Mouse (Mus musculus) thymus, adult 2 months (tissue): ENCODE measurements around the gene Cpeb4. TPM values are rescaled to one million over a fixed set of nuclear protein-coding genes. Genes with fewer than 3 reads are reported as not detected.
A peak's percentile ranks its signal among the peaks of the same experiment; 100 is the strongest.

ENCODE experiments used
- DNase-seq: peaks from one replicate; pipeline ENCODE4 v3.0.0; 2021
- H3K27ac ChIP-seq: fragments of 200-500 bp; 2 replicates; pipeline ENCODE4 v1.5.1; 2012; ENCODE audit warnings: low read length, control low read depth; ENCODE audit not compliant: control insufficient read depth, insufficient read depth
- H3K27me3 ChIP-seq: fragments of 200-500 bp; 2 replicates; pipeline ENCODE4 v1.6.1; 2012; ENCODE audit warnings: mild to moderate bottlenecking, low read length, moderate library complexity, mixed read lengths; ENCODE audit not compliant: control insufficient read depth, insufficient read depth
- H3K36me3 ChIP-seq: fragments of 200-500 bp; 2 replicates; pipeline ENCODE4 v1.6.1; 2012; ENCODE audit warnings: mild to moderate bottlenecking, low read length, moderate library complexity; ENCODE audit not compliant: control insufficient read depth, insufficient read depth
- H3K4me1 ChIP-seq: fragments of 200-500 bp; replicated peaks from 2 replicates; pipeline ENCODE4 v1.6.1; 2012; ENCODE audit warnings: low read length; ENCODE audit not compliant: control insufficient read depth, insufficient read depth
- H3K4me3 ChIP-seq: fragments of 200-500 bp; 2 replicates; pipeline ENCODE4 v1.5.1; 2012; ENCODE audit warnings: mild to moderate bottlenecking, low read length, control low read depth, moderate library complexity; ENCODE audit not compliant: control insufficient read depth, insufficient read depth
- CTCF ChIP-seq: fragments of 200-500 bp; IDR thresholded peaks from 2 replicates; pipeline ENCODE4 v1.5.1; 2012; ENCODE audit warnings: mild to moderate bottlenecking, control low read depth, low read length, moderate library complexity, borderline replicate concordance; ENCODE audit not compliant: control insufficient read depth, poor library complexity, insufficient read depth; ENCODE audit errors: extremely low read depth
- POLR2A ChIP-seq: fragments of 200-500 bp; IDR thresholded peaks from 2 replicates; pipeline ENCODE4 v1.6.1; 2012; ENCODE audit warnings: mild to moderate bottlenecking, low read length, control low read depth, moderate library complexity; ENCODE audit not compliant: control insufficient read depth, poor library complexity, insufficient read depth; ENCODE audit errors: extremely low read depth
- WGBS: fragments of 180-500 bp; shearing (Covaris S2); methylation state at CpG from one replicate; pipeline ENCODE4 v1.1.7; 2018; 5-methylcytosine and 5-hydroxymethylcytosine counted together
- polyA plus RNA-seq: library from polyadenylated mRNA; depleted of rRNA; stranded (reverse); fragments of >200 nt; gene quantifications from 2 replicates; pipeline ENCODE4 v1.2.3, GENCODE M21; 2012

The Cpeb4 gene
- polyA plus RNA-seq, 1 experiment: 12.0 TPM

- TF ChIP-seq CTCF (no peak), POLR2A (no peak)
- no peak overlapping the region for H3K27ac ChIP-seq
- H3K36me3 ChIP-seq: no peaks in the 10 kb centered on the region
- no peak overlapping the region for H3K4me3 ChIP-seq
- WGBS: 95% methylated on average over 10 of the region's 10 CpGs
- no peaks in the 10 kb centered on the region for H3K27me3 ChIP-seq
- DNase-seq: no peak
- H3K4me1 ChIP-seq: peaks cover 11% of the 10 kb centered on the region
Measured at GRCm38 (mm10) chr11:31830213-31831151, 41.5 kb upstream of the Cpeb4 start.

- peak overlapping the region; percentile 93 for H3K27ac ChIP-seq
Measured at GRCm38 (mm10) chr11:31831451-31831850, 40.6 kb upstream of the Cpeb4 start.

GRCm38 (mm10) chr11:31831983-31832382 lies 40.0 kb upstream of the Cpeb4 start:
- H3K4me3 ChIP-seq: no peak overlapping the region
- H3K36me3 ChIP-seq: no peaks in the 10 kb centered on the region
- TF ChIP-seq POLR2A (no peak), CTCF (no peak)
- H3K27ac ChIP-seq: peak overlapping the region; percentile 93
- H3K4me1 ChIP-seq: peaks cover 13% of the 10 kb centered on the region
- H3K27me3 ChIP-seq: no peaks in the 10 kb centered on the region
- 21% methylated on average over 5 of the region's 5 CpGs for WGBS
- peak; percentile 27 for DNase-seq

More at GRCm38 (mm10) chr11:31831451-31831850, 40.6 kb upstream of the Cpeb4 start:
- Histone ChIP-seq H3K27me3 (no peaks in the 10 kb centered on the region), H3K4me1 (peaks cover 13% of the 10 kb centered on the region), H3K4me3 (no peak overlapping the region), H3K36me3 (no peaks in the 10 kb centered on the region)
- DNase-seq: no peak
- TF ChIP-seq POLR2A: no peak
- no peak for TF ChIP-seq CTCF
- 91% methylated on average over 5 of the region's 5 CpGs for WGBS

GRCm38 (mm10) chr11:31832439-31832980 lies 39.5 kb upstream of the Cpeb4 start:
- H3K4me1 ChIP-seq: peaks cover 13% of the 10 kb centered on the region
- DNase-seq: no peak
- WGBS: 75% methylated on average over 7 of the region's 7 CpGs

GRCm38 (mm10) chr11:31833506-31833905 lies 38.5 kb upstream of the Cpeb4 start:
- Histone ChIP-seq H3K4me3 (no peak overlapping the region), H3K36me3 (no peaks in the 10 kb centered on the region), H3K27ac (no peak overlapping the region), H3K27me3 (no peaks in the 10 kb centered on the region), H3K4me1 (peaks cover 17% of the 10 kb centered on the region)
- WGBS: 89% methylated on average over 2 of the region's 2 CpGs
- TF ChIP-seq CTCF (no peak), POLR2A (no peak)
- no peak for DNase-seq

More at GRCm38 (mm10) chr11:31832439-31832980, 39.5 kb upstream of the Cpeb4 start:
- Histone ChIP-seq H3K4me3 (no peak overlapping the region), H3K36me3 (no peaks in the 10 kb centered on the region), H3K27ac (peak overlapping the region; percentile 93), H3K27me3 (no peaks in the 10 kb centered on the region)
- TF ChIP-seq CTCF (no peak), POLR2A (no peak)

GRCm38 (mm10) chr11:31835352-31835751 lies 36.7 kb upstream of the Cpeb4 start:
- no peak overlapping the region for H3K4me3 ChIP-seq
- no peak for TF ChIP-seq CTCF
- TF ChIP-seq POLR2A: no peak
- peaks cover 18% of the 10 kb centered on the region for H3K4me1 ChIP-seq
- no peaks in the 10 kb centered on the region for H3K27me3 ChIP-seq
- no peaks in the 10 kb centered on the region for H3K36me3 ChIP-seq
- DNase-seq: no peak
- WGBS: 94% methylated on average over 3 of the region's 3 CpGs
- no peak overlapping the region for H3K27ac ChIP-seq
